Mouse (Mus musculus) B cell, adult 2 months (primary cell): ENCODE results near the gene Rbfox1.

Experiments
- DNase-seq, 2 experiments: peaks; one replicate each; pipeline ENCODE4 v3.0.0; 2022

The Rbfox1 gene

GRCm38 (mm10) chr16:6842066-6842785 is 957.1 kb downstream of the Rbfox1 start:
- DNase-seq, result no peak

DNA sequence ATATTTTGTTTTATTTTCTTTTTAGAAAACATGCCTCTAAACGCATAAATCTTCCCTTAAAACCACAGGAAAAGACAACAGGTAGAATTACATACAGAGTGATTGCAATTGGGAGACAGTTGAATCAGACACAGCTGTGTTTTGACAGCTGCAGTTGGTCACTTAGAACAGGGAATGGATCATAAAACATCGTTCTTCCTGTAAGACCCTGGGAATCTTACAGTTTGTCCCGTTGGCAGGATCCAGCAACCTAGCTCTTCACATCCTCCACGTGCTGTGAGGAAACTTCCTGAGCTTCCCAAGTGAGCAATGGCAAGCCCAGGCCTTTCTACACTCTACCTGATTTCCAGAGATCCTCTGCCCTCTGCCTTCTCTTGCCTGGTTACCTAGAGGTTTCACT is 959.5 kb downstream of the Rbfox1 start:
- DNase-seq, result no peak

DNA sequence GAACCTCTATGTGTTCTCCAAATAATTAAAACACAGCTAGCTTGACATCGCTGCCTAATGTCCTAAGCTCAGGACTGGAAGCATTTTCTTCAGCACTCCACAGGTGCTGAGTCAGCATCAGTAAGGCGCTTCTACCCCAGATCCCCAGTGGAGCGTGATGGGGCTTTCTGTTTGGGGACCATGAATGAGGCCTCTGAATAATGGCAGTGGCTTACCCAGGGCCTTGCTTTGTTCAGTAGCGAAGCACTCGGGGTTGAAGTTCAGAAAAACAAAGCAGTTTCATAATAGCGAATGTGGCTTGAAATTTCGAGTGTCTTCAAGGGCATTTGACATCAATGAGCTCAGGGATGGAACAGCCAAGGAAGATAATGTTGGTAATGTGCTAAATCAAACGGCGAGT is 966.2 kb downstream of the Rbfox1 start:
- DNase-seq, result no peak

DNA sequence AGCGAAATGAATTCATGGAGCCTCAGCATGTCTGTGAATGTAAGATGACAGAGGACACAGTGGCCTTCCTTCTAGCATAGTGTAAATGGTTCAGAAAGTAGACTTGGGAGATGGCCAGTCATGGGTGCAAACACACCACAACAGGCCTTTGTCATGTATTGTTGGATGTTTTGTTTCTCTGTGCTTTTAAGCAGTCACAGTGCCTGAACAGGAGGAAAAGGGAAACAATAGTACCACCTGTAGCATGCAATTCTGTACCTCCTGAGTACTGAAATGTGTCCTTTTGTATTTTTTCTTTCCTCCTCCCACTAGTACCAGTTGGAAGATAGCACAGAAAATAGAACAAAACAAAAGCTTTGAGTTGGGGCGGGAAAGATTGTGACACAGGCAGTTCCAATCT is 968.6 kb downstream of the Rbfox1 start:
- no peak for DNase-seq

GRCm38 (mm10) chr16:6861656-6862055 is 976.5 kb downstream of the Rbfox1 start:
- DNase-seq, result no peak

DNA sequence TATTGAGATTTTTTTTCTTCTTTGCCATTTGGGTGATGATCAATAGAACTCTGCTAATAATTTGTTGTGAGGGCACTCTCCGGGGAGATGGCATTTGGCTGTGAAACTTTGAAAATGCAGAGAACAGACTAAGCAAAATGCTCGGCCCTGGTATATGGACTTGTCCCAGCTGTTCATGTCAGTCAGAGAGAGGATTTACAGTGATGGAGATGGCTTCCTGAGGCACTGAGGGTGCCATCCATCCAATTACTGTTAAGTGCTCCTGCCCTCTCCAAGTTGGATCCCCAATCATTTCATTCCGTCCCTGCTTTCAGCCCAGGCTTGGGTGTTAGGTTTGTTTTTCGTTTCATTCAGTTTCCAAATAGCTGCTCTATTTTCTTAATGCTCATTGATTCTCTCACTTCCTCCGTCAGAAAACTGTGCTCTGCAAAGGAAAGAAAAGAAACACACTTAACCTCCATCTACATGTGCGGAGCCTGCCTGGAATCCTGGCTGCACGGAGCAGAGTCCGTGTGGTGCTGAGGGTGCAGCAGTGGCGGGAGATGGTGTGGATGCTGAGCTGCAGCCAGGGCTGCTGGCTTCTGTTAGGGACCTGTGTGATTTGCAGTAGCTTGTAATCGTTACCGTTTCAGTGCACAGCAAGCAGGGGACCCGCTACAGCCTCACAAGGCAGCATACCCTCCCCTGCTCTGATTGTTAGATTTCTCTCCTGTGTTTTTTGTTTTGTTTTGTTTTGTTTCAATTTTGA is 997.7 kb downstream of the Rbfox1 start:
- DNase-seq, result no peak

GRCm38 (mm10) chr16:6883798-6884197 is 998.6 kb downstream of the Rbfox1 start:
- DNase-seq, result no peak

DNA sequence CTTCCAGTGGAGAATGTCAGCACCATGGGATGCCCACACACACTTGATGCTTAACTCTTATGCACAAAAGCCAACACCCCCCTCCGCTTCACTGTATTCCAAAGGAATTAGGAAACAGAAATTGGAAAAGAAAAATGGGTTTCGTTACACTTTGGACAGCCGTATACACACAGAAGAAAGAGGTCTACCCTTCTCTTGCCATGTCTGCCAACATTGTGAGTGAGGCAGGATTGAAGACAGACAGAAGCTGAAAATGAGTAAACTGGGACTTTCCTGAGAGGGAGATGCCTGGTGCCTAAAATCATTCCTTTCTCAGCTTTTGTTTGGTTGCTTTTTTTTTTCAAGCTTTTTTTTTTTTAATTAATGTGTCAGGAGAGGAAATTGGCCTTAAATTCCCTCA is 1000.5 kb downstream of the Rbfox1 start:
- DNase-seq, result no peak

GRCm38 (mm10) chr16:6889221-6889620 is 1004.1 kb downstream of the Rbfox1 start:
- no peak for DNase-seq

DNA sequence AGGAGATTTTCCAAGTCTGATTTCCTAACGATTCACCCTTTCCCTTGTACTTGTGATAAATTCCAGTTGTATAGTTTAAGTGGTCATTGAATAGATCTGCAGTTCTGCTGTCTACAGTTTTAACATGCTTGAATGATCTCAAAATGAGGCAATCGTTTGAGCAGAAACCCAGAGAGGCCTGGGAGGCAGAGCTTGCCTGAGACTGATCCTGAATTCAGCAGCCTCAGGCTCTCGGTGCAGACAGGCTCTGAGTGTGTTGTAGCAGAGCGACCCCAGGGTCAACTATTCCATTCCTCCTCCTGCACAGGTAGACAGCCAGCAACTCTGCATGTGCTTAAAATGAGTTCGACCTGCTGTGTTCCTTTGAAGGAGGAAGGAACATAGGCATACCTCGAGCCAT is 1012.6 kb downstream of the Rbfox1 start:
- DNase-seq, result no peak

GRCm38 (mm10) chr16:6900006-6900405 is 1014.9 kb downstream of the Rbfox1 start:
- DNase-seq, result no peak

- no peak for DNase-seq
Observed at GRCm38 (mm10) chr16:6904984-6905383, 1019.8 kb downstream of the Rbfox1 start.

DNA sequence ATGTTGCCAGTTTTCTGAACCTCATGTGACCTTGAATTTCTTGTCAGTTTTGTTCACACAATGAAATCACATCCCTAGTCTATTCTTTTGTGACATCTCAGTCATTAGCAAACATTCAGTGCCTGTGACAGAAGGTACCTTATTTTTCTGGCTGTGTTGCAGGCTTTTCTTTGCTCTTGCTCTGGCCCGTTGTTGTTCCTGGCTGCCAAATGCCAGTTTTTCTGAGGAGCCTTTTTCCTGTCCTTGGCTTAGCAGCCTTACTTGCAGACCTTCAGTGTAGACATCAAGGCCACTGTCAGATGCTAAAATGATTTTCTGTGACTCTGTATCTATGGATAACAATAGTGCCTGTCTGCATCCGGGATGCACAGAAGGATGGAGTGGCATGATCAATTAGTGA is 1020.8 kb downstream of the Rbfox1 start:
- no peak for DNase-seq

DNA sequence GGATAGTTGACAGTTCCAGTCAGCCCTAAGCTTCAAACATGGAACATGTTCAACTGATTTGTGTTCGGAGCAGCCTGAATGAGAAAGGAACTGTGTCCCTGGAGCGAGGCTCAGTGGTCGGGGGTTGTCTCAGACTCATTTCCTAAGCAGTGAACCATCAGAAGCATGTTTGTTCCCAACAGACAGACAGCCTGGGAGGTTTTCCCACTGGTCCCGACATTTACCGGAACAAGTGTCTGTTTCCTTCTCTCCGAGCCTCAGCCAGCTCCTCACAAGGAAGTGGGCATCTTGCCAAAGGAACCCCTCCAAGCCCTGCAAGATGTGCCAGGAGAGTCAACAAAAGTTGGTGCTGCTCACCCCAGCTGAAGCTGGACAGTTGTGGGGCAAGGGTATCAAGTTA is 1022.4 kb downstream of the Rbfox1 start:
- DNase-seq, result no peak

DNA sequence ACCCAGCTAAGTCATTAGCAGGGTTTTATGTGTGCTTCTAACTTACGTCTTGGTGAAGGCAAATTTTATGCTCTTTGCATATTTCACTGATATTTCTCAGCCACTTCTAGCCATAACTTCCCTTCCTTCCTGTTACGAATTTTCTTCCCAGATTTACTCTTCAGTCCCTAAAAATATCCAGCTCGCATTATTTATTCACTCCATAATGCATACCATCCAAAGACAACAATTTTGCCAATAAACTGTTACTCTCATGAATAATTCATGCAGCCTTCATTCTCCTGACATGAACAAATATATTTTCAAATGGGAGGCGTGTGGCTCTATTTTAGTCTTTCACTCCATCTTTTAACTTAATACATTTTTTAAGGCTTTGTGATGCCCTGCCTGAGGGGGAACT is 1029.4 kb downstream of the Rbfox1 start:
- no peak for DNase-seq

DNA sequence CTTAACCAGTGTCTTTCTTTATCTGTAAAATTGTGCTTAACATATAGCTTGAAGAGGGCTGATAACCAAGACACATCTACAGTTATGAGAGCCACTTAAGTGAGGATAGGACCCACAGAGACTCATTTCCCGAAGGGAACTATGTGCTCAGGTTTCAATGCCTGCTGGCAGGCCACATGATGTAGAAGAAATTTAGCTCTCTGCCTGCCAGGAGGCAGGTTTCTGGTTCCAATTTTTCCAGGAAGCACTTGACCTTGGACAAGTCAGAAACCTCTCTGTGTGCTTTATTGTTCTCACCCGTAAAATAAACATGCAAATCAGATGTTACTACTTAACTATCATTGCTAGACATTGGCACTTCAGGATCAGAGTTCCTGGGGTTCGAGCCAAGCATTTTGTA is 1033.5 kb downstream of the Rbfox1 start:
- DNase-seq, result no peak

DNA sequence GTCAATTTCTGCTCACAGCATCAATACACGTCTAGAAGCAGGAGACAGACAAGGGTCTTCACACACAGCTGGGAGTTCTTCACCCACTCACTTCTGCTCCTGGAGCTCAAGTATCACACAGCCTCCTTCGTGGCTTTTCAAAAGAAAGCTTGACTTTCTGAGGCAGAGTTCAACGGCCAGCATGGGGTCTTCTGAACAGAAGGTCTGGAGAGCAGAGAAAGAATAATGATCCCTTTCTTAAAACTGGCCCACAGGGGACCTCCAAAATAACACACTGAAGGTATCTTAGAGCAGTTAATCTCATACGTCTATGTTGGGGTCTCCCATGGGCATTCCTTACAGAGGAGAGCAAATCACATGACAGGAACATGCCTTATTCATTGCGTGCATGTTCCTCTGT is 1034.5 kb downstream of the Rbfox1 start:
- DNase-seq, result no peak

DNA sequence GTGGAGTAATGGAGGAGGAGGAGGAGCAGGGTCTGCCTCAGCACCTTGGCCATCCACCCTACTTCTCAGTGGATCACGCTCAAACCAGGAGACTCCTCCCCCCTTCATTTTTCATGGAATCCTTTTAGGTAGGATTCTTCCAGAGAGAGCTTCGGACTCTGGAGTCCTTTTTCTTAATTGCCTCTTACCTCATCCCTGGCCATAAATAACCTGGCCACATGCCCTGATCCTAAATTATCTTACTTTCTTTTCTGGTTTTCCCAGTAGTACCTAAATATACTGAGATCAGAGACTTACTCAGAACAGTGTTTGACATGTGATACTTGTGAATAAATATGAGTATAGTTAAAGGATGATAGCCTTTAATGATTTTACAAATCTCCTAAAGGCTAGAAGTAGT is 1042.5 kb downstream of the Rbfox1 start:
- DNase-seq, result no peak

- no peak for DNase-seq
Observed at GRCm38 (mm10) chr16:6930795-6931194, 1045.6 kb downstream of the Rbfox1 start.

DNA sequence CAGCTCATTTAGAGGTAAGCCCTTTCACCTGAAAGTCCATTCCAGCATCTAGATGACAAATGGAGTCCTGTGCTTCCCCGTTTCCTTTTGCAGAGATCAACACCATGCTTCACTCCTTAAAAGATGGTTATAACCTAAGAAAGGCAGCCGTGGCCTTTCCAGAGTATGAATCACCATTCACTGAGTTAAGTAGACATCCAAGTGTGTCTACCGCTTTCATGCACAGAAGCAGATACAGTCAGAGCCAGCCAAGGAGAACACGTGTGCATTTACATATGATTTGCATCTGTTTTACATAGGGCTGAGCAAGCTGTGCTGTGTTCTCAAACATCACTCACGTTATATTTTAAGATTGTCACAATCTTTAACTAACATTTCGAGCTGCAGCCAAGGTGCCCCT is 1061.0 kb downstream of the Rbfox1 start:
- DNase-seq, result no peak

DNA sequence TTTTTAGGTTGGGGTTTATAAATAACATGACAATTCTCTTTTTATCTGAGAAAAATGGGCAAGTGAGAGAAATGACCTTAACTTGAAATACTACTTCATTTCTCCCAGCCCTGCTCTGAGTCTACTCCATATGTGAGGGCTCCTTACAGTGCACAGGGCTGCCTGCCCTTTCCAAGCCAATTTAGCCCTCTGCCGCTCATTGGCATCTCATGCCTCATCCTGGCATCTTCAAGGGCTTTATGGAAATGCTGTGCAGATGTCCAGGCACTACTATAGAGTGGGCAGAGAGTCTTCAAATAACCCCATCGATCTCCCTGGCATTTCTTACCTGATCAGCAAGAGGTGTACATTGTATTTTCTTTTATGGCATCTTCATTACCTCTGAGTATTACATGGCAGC is 1064.5 kb downstream of the Rbfox1 start:
- no peak for DNase-seq

DNA sequence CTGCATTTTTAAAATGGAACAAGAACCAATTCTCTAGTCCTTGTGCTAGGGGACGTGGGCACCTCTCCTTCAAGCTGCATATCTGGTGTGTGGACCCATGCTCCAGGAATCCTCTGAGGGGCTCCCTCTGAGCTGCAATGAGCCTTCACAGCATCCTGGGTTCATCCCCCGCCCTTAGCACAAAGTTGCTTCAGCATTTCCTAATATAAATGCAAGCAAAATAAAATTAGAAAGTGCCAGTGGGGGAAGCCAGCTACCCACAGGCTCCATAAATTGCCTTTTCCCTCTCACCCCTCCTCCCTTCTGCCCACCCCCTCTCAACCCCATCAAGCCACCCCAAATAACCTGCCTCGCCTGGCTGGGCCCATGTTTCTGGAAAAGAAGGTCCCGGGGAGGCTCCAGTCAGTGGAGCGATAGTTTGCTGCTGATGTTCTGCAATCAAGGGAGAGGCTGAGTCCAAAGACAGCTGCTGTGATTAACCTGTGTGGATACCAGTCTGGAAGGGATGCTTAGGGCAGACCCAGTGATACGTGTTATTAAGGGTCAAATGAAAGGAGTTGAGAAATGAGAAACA is 1070.0 kb downstream of the Rbfox1 start:
- no peak for DNase-seq

- DNase-seq, result no peak
Observed at GRCm38 (mm10) chr16:6961931-6962379, 1076.8 kb downstream of the Rbfox1 start.

DNA sequence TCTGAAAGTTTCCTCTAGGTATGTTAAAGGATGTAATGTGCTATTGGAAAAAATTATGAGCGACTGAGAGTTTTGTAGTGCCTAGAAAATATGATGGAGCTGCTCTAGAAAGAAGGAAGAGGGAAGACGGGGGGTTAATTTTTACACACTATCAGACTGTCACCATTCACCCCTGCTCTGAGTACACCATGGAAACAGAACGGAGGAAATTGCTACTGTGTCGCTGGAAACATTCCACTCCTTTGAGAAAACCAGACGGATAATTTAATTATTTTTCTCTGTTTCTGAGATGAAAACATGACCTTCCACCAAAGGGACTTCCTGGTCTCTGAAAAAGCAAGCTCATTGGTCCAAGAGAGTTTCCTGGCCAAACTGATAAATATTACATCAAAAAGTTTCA is 1077.4 kb downstream of the Rbfox1 start:
- DNase-seq, result no peak
